Mouse (Mus musculus) limb, embryonic 11.5 days (tissue): Measurements from ENCODE around the gene Mesd. TPM values are rescaled to one million over a fixed set of nuclear protein-coding genes. Genes with fewer than 3 reads are reported as not detected.

Experiments
- polyA plus RNA-seq: library from polyadenylated mRNA; unstranded; fragments of >200 nt; fragmentation: Nextera tagmentation; extraction: Ambion mirVana; gene quantifications from 2 replicates; pipeline ENCODE4 v1.2.1, GENCODE M21; 2014

Gene Mesd
- polyA plus RNA-seq, 1 experiment from 2014 or later: 87.0 TPM

Other genes starting within 250 kb of the Mesd start
- gene Il16, start 138.7 kb upstream of the Mesd start, polyA plus RNA-seq: 2.2 and 3.4 TPM in 2 replicates
- 0.19 and 0.35 TPM in 2 replicates for gene Cfap161, start 89.6 kb upstream of the Mesd start, polyA plus RNA-seq
- 22.2 and 27.2 TPM in 2 replicates for gene Tlnrd1, start 161 bp upstream of the Mesd start, polyA plus RNA-seq
- not detected in 2 replicates for gene Cemip, start 202.0 kb downstream of the Mesd start, polyA plus RNA-seq